Mouse (Mus musculus) c-Kit-negative CD71-positive TER-119-positive erythroid progenitor cells, embryonic 14.5 days (primary cell): ENCODE data around the gene Nckap5l.
"Not testable (repeated sequence)": the region's sequence is repeated elsewhere in the genome, so short reads cannot be mapped to it uniquely, and the experiment has no call there.

Experiments used
- DNase-seq: peaks from one replicate; pipeline ENCODE4 v3.0.0-alpha.2; 2013; ENCODE audit warnings: low read depth, low spot score

Gene Nckap5l

GRCm38 (mm10) chr15:99396462-99396861 is 61.1 kb downstream of the Nckap5l start:
- no peak for DNase-seq

DNA sequence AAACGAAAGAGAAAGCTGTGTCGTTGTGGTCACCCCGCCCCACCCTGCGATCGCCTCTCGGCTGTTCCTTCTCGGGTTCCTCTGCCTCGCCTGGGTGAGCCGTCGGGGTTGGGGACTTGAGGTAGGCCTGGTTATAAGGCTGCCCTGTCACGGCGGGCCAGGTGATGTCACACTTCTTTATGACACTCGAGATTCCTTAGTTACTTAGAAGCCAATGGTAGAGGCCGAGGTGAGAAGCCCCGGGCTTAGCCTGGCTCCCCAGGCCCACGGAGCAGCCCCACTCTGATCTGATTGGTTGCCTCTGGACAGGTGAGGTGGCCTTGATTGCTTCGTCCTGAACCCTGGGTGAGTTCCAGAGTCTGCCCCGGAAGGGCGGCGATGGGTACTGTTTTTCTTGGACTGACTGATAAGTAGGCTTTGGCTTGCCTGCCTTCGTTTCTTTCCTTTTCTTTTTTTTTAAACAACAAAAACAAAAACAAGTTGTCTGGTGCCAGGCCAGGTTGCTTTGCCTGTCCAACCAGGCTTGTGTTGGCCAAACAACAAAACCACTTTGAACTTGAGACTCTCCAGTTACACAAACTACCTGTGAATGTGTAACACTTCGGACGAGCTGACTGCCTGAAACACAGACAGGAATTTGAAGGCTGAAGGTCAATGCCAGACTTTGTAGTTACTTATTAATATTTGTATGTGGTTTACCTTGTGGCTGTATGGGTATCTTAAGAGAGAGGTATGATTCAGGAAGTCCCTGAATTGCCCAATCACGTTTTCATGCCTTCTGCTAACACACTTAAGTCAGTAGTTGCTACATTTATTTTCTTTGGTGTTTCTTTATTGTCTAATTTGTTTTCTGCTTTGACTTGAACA is 63.9 kb downstream of the Nckap5l start:
- peak; percentile 65 for DNase-seq

GRCm38 (mm10) chr15:99392486-99393385 is 64.8 kb downstream of the Nckap5l start, which contains the start of gene Tmbim6:
TSS of gene Tmbim6 (plus strand) at chr15:99392882.
- peak; percentile 100 for DNase-seq

DNA sequence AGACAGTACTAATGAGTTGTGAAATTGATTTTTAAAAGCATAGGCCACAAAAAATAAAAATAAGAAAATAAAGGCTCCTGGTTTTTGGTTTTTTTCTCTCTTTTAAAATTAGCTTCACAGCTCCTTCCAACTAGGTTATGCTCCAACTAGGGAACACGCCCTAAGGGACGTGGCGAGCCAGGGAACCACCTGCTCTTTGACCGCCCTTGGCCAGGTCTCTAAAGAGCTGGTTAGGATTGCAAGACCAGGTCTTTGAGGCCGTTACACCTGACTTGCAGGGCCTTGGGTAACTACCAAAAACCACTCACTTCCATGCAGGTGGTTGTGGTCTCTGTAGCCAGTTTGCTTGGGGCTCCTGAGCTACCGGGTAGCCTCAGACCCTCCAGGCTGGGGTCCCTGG is 65.6 kb downstream of the Nckap5l start:
- DNase-seq, result no peak

DNA sequence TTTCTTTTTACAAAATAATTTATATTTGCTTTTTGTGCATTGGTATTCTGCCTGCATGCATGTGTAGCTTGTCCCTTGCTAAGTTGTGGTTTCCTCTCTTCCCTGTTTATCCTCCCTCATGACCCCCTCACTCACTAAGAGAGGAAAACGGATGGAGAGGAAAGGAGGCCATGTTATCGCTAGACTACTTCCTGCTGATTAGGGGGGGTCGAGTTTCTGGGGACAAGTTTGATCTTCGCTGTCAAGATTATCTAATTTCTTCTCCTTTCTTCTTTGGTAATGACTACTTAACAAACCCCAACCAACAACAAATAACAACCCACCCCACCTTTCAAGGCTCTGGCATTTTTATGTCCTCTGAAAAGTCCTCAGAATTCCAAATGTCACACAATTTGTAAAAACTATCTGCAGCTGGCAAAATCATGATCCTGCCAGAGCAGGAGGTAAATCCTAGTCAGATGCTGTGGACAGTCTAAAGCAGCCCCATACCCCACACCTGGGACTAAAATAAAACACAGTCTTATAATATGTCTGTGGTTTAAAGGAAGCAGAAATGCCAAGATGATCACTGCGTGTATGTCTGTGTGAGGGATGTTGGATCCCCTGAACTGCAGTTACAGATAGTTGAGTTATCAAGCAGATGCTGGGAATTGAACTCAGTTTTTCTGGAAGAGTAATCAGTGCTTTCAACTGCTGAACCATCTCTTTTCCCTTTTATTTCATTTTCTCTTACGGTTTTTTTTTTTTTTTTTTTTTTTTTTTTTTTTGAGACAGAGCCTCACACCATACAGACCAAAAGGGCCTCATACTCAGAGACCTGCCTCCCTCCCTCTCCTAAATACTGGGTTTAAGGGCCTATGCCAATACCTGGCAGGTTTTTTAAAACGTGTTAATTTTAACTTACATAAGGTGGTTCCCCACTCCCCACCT is 66.8 kb downstream of the Nckap5l start:
- no peak for DNase-seq

DNA sequence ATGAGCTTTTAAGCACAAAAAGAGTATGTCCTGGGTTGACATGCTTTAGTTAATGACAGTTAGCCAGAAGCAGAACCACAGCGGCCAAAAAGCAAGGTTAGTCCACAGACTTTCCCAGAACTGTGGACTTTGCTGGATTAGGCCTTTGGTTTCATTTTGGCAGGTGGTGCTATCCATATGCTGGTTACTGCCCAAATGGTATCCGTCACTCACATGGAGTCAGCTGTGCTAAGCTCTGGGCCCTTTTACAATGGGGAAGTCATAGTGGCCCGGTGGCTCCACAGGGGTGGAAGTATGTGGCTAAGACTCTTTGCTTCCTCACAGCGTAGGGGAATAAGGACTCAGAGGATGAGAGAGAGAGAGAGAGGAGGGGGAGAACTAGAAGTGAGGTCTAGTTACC is 69.6 kb downstream of the Nckap5l start:
- DNase-seq, result no peak

DNA sequence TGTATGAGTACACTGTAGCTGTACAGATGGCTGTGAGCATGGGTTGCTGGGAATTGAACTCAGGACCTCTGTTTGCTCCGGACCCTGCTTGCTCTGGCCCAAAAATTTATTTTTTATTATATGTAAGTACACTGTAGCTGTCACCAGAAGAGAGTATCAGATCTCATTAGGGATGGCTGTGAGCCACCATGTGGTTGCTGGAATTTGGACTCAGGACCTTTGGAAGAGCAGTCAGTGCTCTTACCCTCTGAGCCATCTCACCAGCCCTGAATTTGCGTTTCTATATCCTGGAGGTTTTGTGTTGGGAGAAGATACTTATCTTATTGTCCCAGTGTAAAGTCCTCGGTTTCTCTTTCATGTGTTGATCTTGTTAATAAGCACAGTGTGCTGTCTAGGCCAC is 70.8 kb downstream of the Nckap5l start:
- no peak for DNase-seq

DNA sequence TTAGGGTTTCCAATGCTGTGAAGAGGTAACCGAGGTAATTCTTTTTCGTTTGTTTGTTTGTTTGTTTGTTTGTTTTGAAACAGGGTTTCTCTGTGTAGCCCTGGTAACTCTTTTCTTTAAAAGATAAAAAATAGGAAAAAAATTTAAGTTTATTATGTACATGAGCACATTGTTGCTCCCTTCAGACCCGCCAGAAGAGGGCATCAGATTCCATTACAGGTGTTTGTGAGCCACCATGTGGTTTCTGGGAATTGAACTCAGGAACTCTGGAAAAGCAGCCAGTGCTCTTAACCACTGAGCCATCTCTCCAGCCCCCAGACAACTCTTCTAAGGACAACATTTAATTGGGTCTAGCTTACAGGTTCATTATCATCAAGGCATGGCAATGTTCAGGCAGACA is 71.4 kb downstream of the Nckap5l start:
- not testable (repeated sequence) for DNase-seq

DNA sequence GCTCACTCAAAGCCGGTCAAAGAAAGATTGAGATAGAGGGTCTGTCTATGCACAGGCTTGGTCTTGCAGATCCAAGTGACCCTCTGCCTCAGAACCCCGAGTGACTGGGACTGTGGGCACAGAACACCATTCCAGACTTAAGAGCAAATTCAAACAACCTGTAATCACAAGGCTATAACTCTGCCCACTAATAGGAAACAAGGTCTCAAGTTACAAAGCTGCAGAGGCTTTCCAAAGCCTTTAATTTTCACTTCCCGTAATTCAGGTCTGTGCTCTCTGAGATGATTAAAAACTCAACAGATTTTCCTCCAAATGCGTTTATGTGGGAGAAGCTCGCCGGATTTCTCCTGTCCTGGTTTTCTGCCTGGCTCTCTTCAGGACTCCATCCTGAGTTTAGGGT is 73.5 kb downstream of the Nckap5l start:
- no peak for DNase-seq

DNA sequence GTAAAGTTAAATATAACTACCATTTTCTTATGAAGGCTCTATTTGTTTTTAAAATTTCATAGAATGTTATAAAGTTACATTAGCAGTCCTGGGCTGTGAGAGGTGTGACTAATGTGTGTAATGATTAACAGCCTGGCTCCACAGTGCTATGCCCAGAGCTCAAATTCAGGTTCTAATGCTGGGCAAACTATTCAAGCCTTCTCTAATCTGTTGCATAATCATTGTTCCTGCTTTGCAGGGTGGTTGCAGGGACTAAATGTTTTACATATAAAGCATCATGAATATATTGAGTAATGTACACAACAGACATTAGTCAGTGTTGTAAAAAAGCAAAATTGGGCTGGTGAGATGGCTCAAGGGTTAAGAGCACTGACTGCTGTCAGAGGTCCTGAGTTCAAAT is 74.7 kb downstream of the Nckap5l start:
- no peak for DNase-seq

- no peak for DNase-seq
Measured at GRCm38 (mm10) chr15:99376240-99376639, 81.3 kb downstream of the Nckap5l start.

- no peak for DNase-seq
Measured at GRCm38 (mm10) chr15:99375581-99375980, 82.0 kb downstream of the Nckap5l start.

- no peak for DNase-seq
Measured at GRCm38 (mm10) chr15:99375036-99375435, 82.5 kb downstream of the Nckap5l start.

DNA sequence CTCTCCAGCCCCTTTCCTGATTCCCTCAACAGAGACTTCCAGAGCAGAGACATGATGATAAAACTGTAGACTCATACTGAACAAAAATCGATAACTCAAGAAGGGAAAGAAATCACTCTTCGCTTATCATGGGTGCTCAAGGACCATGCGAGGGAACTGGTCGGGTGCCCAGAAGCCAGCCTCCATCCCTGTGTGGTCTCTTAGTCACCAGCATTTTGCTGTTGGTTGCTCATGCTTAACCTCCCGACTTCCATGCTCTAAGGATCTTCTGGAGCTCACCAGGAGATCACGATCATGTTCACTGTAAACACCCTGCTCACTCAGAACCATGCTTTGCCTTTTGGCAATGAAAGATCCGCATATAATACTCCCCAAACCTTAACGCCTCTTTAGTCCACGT is 84.8 kb downstream of the Nckap5l start:
- DNase-seq, result no peak
